Mouse (Mus musculus) erythroblast, embryonic 14.5 days (primary cell): ENCODE data around the gene Ermap. TPM values are rescaled to one million over a fixed set of nuclear protein-coding genes. Genes with fewer than 3 reads are reported as not detected.
A peak's percentile ranks its signal among the peaks of the same experiment; 100 is the strongest.

Source experiments
- H3K27me3 ChIP-seq: 2 replicates; pipeline ENCODE4 v1.6.1; 2012; ENCODE audit warnings: inconsistent platforms; ENCODE audit not compliant: control insufficient read depth
- H3K36me3 ChIP-seq: 2 replicates; pipeline ENCODE4 v1.6.1; 2012; ENCODE audit warnings: mild to moderate bottlenecking, inconsistent platforms; ENCODE audit not compliant: control insufficient read depth
- H3K4me1 ChIP-seq: 2 replicates; pipeline ENCODE4 v1.6.1; 2012; ENCODE audit warnings: inconsistent platforms; ENCODE audit not compliant: control insufficient read depth
- H3K4me3 ChIP-seq: replicated peaks from 2 replicates; pipeline ENCODE3; 2012; ENCODE audit warnings: moderate library complexity, mild to moderate bottlenecking, inconsistent platforms
- H3K9me3 ChIP-seq: 2 replicates; pipeline ENCODE4 v1.6.1; 2012; ENCODE audit warnings: low read length, inconsistent platforms, mixed read lengths; ENCODE audit not compliant: control insufficient read depth
- GATA1 ChIP-seq: IDR thresholded peaks from 2 replicates; pipeline ENCODE4 v1.6.1; 2012; ENCODE audit warnings: low read length, inconsistent platforms, mixed read lengths
- TAL1 ChIP-seq: IDR thresholded peaks from 3 replicates; pipeline ENCODE4 v1.6.1; 2012; ENCODE audit warnings: low read length, inconsistent platforms, mixed read lengths
- polyA plus RNA-seq: library from polyadenylated mRNA; stranded (reverse); fragments of >175 nt; gene quantifications from 2 replicates; pipeline ENCODE4 v1.2.3, GENCODE M21; 2012

Gene Ermap
- polyA plus RNA-seq, result 27.7 and 29.4 TPM in 2 replicates

- H3K4me3 ChIP-seq, result peak within 1 kb of the TSS; percentile 70
- peaks cover 45% of the 10 kb centered on the region for H3K36me3 ChIP-seq
- no peaks in the 10 kb centered on the region for H3K9me3 ChIP-seq
- TF ChIP-seq GATA1 (peak; percentile 76), TAL1 (peak; percentile 80)
- H3K4me1 ChIP-seq, result peaks cover 82% of the 10 kb centered on the region
- H3K27me3 ChIP-seq, result no peaks in the 10 kb centered on the region
These were observed at the start of gene Ermap for GRCm38 (mm10) chr4:119189864-119190263. Gene Ermap, minus strand, starts transcription at chr4:119190011.

GRCm38 (mm10) chr4:119239181-119239682, 49.4 kb upstream of the Ermap start:
- Histone ChIP-seq H3K36me3 (peaks cover 25% of the 10 kb centered on the region), H3K4me1 (peaks cover 31% of the 10 kb centered on the region), H3K9me3 (no peaks in the 10 kb centered on the region), H3K27me3 (peaks cover 6% of the 10 kb centered on the region), H3K4me3 (peak overlapping the region; percentile 50)
- TF ChIP-seq TAL1 (no peak), GATA1 (no peak)

GRCm38 (mm10) chr4:119238661-119239060, 48.9 kb upstream of the Ermap start:
- peaks cover 36% of the 10 kb centered on the region for H3K4me1 ChIP-seq
- no peaks in the 10 kb centered on the region for H3K9me3 ChIP-seq
- H3K27me3 ChIP-seq, result peaks cover 11% of the 10 kb centered on the region
- H3K4me3 ChIP-seq, result peak overlapping the region; percentile 50
- peaks cover 21% of the 10 kb centered on the region for H3K36me3 ChIP-seq
- TF ChIP-seq GATA1 (no peak), TAL1 (no peak)

- H3K27me3 ChIP-seq, result peaks cover 19% of the 10 kb centered on the region
- H3K4me3 ChIP-seq, result no peak overlapping the region
- peaks cover 8% of the 10 kb centered on the region for H3K36me3 ChIP-seq
- TF ChIP-seq GATA1, result no peak
- TF ChIP-seq TAL1, result no peak
- H3K9me3 ChIP-seq, result no peaks in the 10 kb centered on the region
- H3K4me1 ChIP-seq, result peaks cover 50% of the 10 kb centered on the region
These were observed 44.5 kb upstream of the Ermap start for GRCm38 (mm10) chr4:119234348-119234747.

GRCm38 (mm10) chr4:119233256-119233901, 43.6 kb upstream of the Ermap start:
- Histone ChIP-seq H3K9me3 (no peaks in the 10 kb centered on the region), H3K27me3 (peaks cover 19% of the 10 kb centered on the region), H3K4me3 (peak overlapping the region; percentile 88), H3K36me3 (peaks cover 10% of the 10 kb centered on the region), H3K4me1 (peaks cover 41% of the 10 kb centered on the region)
- no peak for TF ChIP-seq TAL1
- no peak for TF ChIP-seq GATA1

GRCm38 (mm10) chr4:119232410-119233255, 42.8 kb upstream of the Ermap start, which contains the start of the genes AU022252 and P3h1:
Gene AU022252, minus strand, starts transcription at chr4:119232712.
Gene P3h1, plus strand, starts transcription at chr4:119232915.
- Histone ChIP-seq H3K9me3 (no peaks in the 10 kb centered on the region), H3K27me3 (peaks cover 19% of the 10 kb centered on the region), H3K4me1 (peaks cover 45% of the 10 kb centered on the region), H3K4me3 (peak within 1 kb of the TSS; percentile 88), H3K36me3 (peaks cover 17% of the 10 kb centered on the region)
- TF ChIP-seq GATA1 (no peak), TAL1 (no peak)

GRCm38 (mm10) chr4:119226751-119227150, 36.9 kb upstream of the Ermap start:
- Histone ChIP-seq H3K4me3 (no peak overlapping the region), H3K27me3 (no peaks in the 10 kb centered on the region), H3K4me1 (peaks cover 52% of the 10 kb centered on the region), H3K36me3 (peaks cover 46% of the 10 kb centered on the region), H3K9me3 (no peaks in the 10 kb centered on the region)
- TF ChIP-seq GATA1 (no peak), TAL1 (no peak)

- H3K4me3 ChIP-seq, result no peak overlapping the region
- H3K36me3 ChIP-seq, result peaks cover 46% of the 10 kb centered on the region
- no peaks in the 10 kb centered on the region for H3K27me3 ChIP-seq
- H3K4me1 ChIP-seq, result peaks cover 46% of the 10 kb centered on the region
- no peaks in the 10 kb centered on the region for H3K9me3 ChIP-seq
- no peak for TF ChIP-seq GATA1
- TF ChIP-seq TAL1, result no peak
These were observed 35.9 kb upstream of the Ermap start for GRCm38 (mm10) chr4:119225719-119226118.

GRCm38 (mm10) chr4:119224534-119224933, 34.7 kb upstream of the Ermap start:
- TF ChIP-seq TAL1, result no peak
- no peak for TF ChIP-seq GATA1
- no peaks in the 10 kb centered on the region for H3K9me3 ChIP-seq
- H3K4me3 ChIP-seq, result no peak overlapping the region
- H3K4me1 ChIP-seq, result peaks cover 42% of the 10 kb centered on the region
- H3K36me3 ChIP-seq, result peaks cover 46% of the 10 kb centered on the region
- H3K27me3 ChIP-seq, result no peaks in the 10 kb centered on the region
